ENCODE assay signal across 13 mouse cellular contexts in the genomic region with DNA sequence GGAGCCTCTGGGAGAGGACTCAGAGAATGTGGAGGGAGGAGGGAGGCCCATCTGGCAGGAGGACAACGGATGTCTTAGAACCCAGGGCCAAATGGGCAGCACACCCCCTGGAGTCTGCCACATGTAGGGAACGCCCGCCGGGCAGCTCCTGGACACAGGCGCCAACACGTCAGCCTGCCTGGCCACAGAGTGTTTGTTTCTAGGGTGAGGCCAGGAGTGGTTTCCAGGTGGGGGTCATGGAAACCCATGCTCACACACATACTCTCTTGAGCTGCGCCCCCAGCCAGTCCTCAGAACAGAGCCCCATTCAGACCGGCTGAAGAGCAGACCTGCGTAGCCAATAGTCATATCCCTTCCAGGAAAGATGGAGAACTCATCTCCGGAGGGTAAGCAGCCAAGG. TPM values are rescaled to one million over a fixed set of nuclear protein-coding genes. Genes with fewer than 3 reads are reported as not detected.
"Had no signal": no experiment of that assay in that cellular context is flagged by ENCODE, and none has a peak within 500 bp of the region (broad histone marks: within the 10 kb centered on the region; RNA-seq: fewer than 3 reads in every experiment).

No protein-coding gene starts in this region.

- H3K27me3 ChIP-seq: liver, embryonic 15.5 days; neural tube, embryonic 13.5 days had no signal

- H3K27ac ChIP-seq: left cerebral cortex, adult 2 months; liver, embryonic 15.5 days; neural tube, embryonic 13.5 days had no signal

- ATAC-seq: lung, postnatal 0 days had no signal

- H3K36me3 ChIP-seq: liver, embryonic 15.5 days; neural tube, embryonic 13.5 days had no signal

- H3K4me2 ChIP-seq: liver, embryonic 11.5 days; liver, embryonic 15.5 days; neural tube, embryonic 13.5 days had no signal

- H3K9ac ChIP-seq: liver, embryonic 15.5 days; neural tube, embryonic 13.5 days had no signal

- H3K4me3 ChIP-seq: left cerebral cortex, adult 2 months; liver, embryonic 15.5 days; neural tube, embryonic 13.5 days had no signal

- H3K9me3 ChIP-seq: liver, embryonic 15.5 days; neural tube, embryonic 13.5 days had no signal

- H3K4me1 ChIP-seq: liver, embryonic 15.5 days had no signal

- DNase-seq: kidney, adult 8-10 months; kidney, postnatal 25 days; lung, adult 2 months; lung, postnatal 36 days; midbrain, embryonic 14.5 days; right cerebral cortex, postnatal 14 days; thymus, postnatal 36 days had no signal

RNA-seq across cellular contexts. Expression of gene Sdk2, which starts 35.4 kb away (rescaled TPM):
- total RNA-seq: megakaryocyte progenitor cell, adult 5-6 weeks had no signal
